Mouse (Mus musculus): ENCODE measurements around the gene Myo6. TPM values are rescaled to one million over a fixed set of nuclear protein-coding genes. Genes with fewer than 3 reads are reported as not detected.

The Myo6 gene
- polyA plus RNA-seq, 2 experiments = 7.6 to 11.1 TPM

GRCm38 (mm10) chr9:80256561-80256960 lies 91.7 kb downstream of the Myo6 start:
- DNase-seq (ENCODE audit: low spot score) (no peak), ATAC-seq (ENCODE audit: low FRiP score, low read depth) (no peak)
- H3K9me3 ChIP-seq (ENCODE audit: control insufficient read depth, low read length) = no peaks in the 10 kb centered on the region
- H3K4me3 ChIP-seq (replicated peaks; ENCODE audit: low read length) = no peak overlapping the region
- H3K36me3 ChIP-seq (ENCODE audit: control insufficient read depth, insufficient read depth, low read length) = no peaks in the 10 kb centered on the region
- H3K4me2 ChIP-seq (replicated peaks; ENCODE audit: low read depth, low read length, severe bottlenecking) = no peak overlapping the region
- H3K27me3 ChIP-seq (ENCODE audit: control insufficient read depth, insufficient read depth, low read length) = no peaks in the 10 kb centered on the region
- TF ChIP-seq POLR2A (IDR thresholded peaks at IDR 0.05; ENCODE audit: borderline replicate concordance, extremely low read depth, insufficient read depth, insufficient read length) = no peak
- no peak overlapping the region for H3K9ac ChIP-seq (ENCODE audit: low read depth, low read length, severe bottlenecking)
- H3K27ac ChIP-seq (replicated peaks; ENCODE audit: low read depth, low read length) = no peak overlapping the region
- 99% methylated on average over 2 of the region's 2 CpGs for WGBS
- no peaks in the 10 kb centered on the region for H3K4me1 ChIP-seq (ENCODE audit: control insufficient read depth, insufficient read depth, low read length)

- no peak overlapping the region for H3K4me2 ChIP-seq (replicated peaks; ENCODE audit: low read depth, low read length, severe bottlenecking)
- ATAC-seq (ENCODE audit: low FRiP score, low read depth) = peak; percentile 70
- no peak overlapping the region for H3K4me3 ChIP-seq (replicated peaks; ENCODE audit: low read length)
- no peak overlapping the region for H3K27ac ChIP-seq (replicated peaks; ENCODE audit: low read depth, low read length)
- peak; percentile 35 for DNase-seq (ENCODE audit: low spot score)
- H3K4me1 ChIP-seq (ENCODE audit: control insufficient read depth, insufficient read depth, low read length) = peaks cover 7% of the 10 kb centered on the region; the same call in 1 of the 2 replicates
- H3K36me3 ChIP-seq (ENCODE audit: control insufficient read depth, insufficient read depth, low read length) = no peaks in the 10 kb centered on the region
- H3K27me3 ChIP-seq (ENCODE audit: control insufficient read depth, insufficient read depth, low read length) = no peaks in the 10 kb centered on the region
- 29% methylated on average over 6 of the region's 6 CpGs for WGBS
- H3K9me3 ChIP-seq (ENCODE audit: control insufficient read depth, low read length) = no peaks in the 10 kb centered on the region
- TF ChIP-seq POLR2A (IDR thresholded peaks at IDR 0.05; ENCODE audit: borderline replicate concordance, extremely low read depth, insufficient read depth, insufficient read length) = no peak
- H3K9ac ChIP-seq (ENCODE audit: low read depth, low read length, severe bottlenecking) = no peak overlapping the region
Observed at GRCm38 (mm10) chr9:80258396-80258795, 93.6 kb downstream of the Myo6 start.

- 92% methylated on average over 3 of the region's 3 CpGs for WGBS
- no peaks in the 10 kb centered on the region for H3K36me3 ChIP-seq (ENCODE audit: control insufficient read depth, insufficient read depth, low read length)
Observed at GRCm38 (mm10) chr9:80260905-80261304, 96.1 kb downstream of the Myo6 start.

GRCm38 (mm10) chr9:80262367-80263026 lies 97.7 kb downstream of the Myo6 start:
- TF ChIP-seq POLR2A (IDR thresholded peaks at IDR 0.05; ENCODE audit: borderline replicate concordance, extremely low read depth, insufficient read depth, insufficient read length) = no peak
- H3K4me1 ChIP-seq (ENCODE audit: control insufficient read depth, insufficient read depth, low read length) = peaks cover 7% of the 10 kb centered on the region; the same call in 1 of the 2 replicates
- H3K27me3 ChIP-seq (ENCODE audit: control insufficient read depth, insufficient read depth, low read length) = no peaks in the 10 kb centered on the region
- no peaks in the 10 kb centered on the region for H3K36me3 ChIP-seq (ENCODE audit: control insufficient read depth, insufficient read depth, low read length)
- H3K9ac ChIP-seq (ENCODE audit: low read depth, low read length, severe bottlenecking) = no peak overlapping the region
- no peak overlapping the region for H3K4me3 ChIP-seq (replicated peaks; ENCODE audit: low read length)
- 11% methylated on average over 8 of the region's 8 CpGs for WGBS
- no peaks in the 10 kb centered on the region for H3K9me3 ChIP-seq (ENCODE audit: control insufficient read depth, low read length)
- no peak overlapping the region for H3K4me2 ChIP-seq (replicated peaks; ENCODE audit: low read depth, low read length, severe bottlenecking)
- no peak overlapping the region for H3K27ac ChIP-seq (replicated peaks; ENCODE audit: low read depth, low read length)
- no peak for ATAC-seq (ENCODE audit: low FRiP score, low read depth)
- no peak for DNase-seq (ENCODE audit: low spot score)

More at GRCm38 (mm10) chr9:80260905-80261304, 96.1 kb downstream of the Myo6 start:
- no peak overlapping the region for H3K9ac ChIP-seq (ENCODE audit: low read depth, low read length, severe bottlenecking)
- no peak overlapping the region for H3K4me3 ChIP-seq (replicated peaks; ENCODE audit: low read length)
- DNase-seq (ENCODE audit: low spot score) (no peak), ATAC-seq (ENCODE audit: low FRiP score, low read depth) (no peak)
- no peaks in the 10 kb centered on the region for H3K9me3 ChIP-seq (ENCODE audit: control insufficient read depth, low read length)
- no peak overlapping the region for H3K4me2 ChIP-seq (replicated peaks; ENCODE audit: low read depth, low read length, severe bottlenecking)
- H3K27ac ChIP-seq (replicated peaks; ENCODE audit: low read depth, low read length) = no peak overlapping the region
- TF ChIP-seq POLR2A (IDR thresholded peaks at IDR 0.05; ENCODE audit: borderline replicate concordance, extremely low read depth, insufficient read depth, insufficient read length) = no peak
- no peaks in the 10 kb centered on the region for H3K27me3 ChIP-seq (ENCODE audit: control insufficient read depth, insufficient read depth, low read length)
- H3K4me1 ChIP-seq (ENCODE audit: control insufficient read depth, insufficient read depth, low read length) = peaks cover 7% of the 10 kb centered on the region; the same call in 1 of the 2 replicates

GRCm38 (mm10) chr9:80266086-80266485 lies 101.3 kb downstream of the Myo6 start:
- 75% methylated on average over 7 of the region's 7 CpGs for WGBS
- TF ChIP-seq POLR2A (IDR thresholded peaks at IDR 0.05; ENCODE audit: borderline replicate concordance, extremely low read depth, insufficient read depth, insufficient read length) = no peak
- no peak overlapping the region for H3K4me2 ChIP-seq (replicated peaks; ENCODE audit: low read depth, low read length, severe bottlenecking)
- H3K27me3 ChIP-seq (ENCODE audit: control insufficient read depth, insufficient read depth, low read length) = no peaks in the 10 kb centered on the region
- H3K36me3 ChIP-seq (ENCODE audit: control insufficient read depth, insufficient read depth, low read length) = no peaks in the 10 kb centered on the region
- DNase-seq (ENCODE audit: low spot score) (no peak), ATAC-seq (ENCODE audit: low FRiP score, low read depth) (no peak)
- no peak overlapping the region for H3K9ac ChIP-seq (ENCODE audit: low read depth, low read length, severe bottlenecking)
- H3K9me3 ChIP-seq (ENCODE audit: control insufficient read depth, low read length) = no peaks in the 10 kb centered on the region
- no peak overlapping the region for H3K4me3 ChIP-seq (replicated peaks; ENCODE audit: low read length)
- peaks cover 7% of the 10 kb centered on the region; the same call in 1 of the 2 replicates for H3K4me1 ChIP-seq (ENCODE audit: control insufficient read depth, insufficient read depth, low read length)
- no peak overlapping the region for H3K27ac ChIP-seq (replicated peaks; ENCODE audit: low read depth, low read length)
